Mouse (Mus musculus) heart, adult 2 months (tissue): ENCODE results near the gene Mef2c.

ENCODE experiments used
- CTCF ChIP-seq: fragments of 200-600 bp; IDR thresholded peaks from 2 replicates; pipeline ENCODE4 v1.8.1; 2022; ENCODE audit warnings: antibody characterized with exemption, mild to moderate bottlenecking, moderate library complexity
- EP300 ChIP-seq: fragments of 200-500 bp; IDR thresholded peaks from 2 replicates; pipeline ENCODE4 v1.6.1; 2011; ENCODE audit warnings: low read depth, low read length, control low read depth; ENCODE audit not compliant: insufficient read depth
- POLR2A ChIP-seq: fragments of 200-500 bp; IDR thresholded peaks from 2 replicates; pipeline ENCODE4 v1.6.1; 2011; ENCODE audit warnings: mild to moderate bottlenecking, low read depth, low read length, control low read depth; ENCODE audit not compliant: insufficient read depth

DNA sequence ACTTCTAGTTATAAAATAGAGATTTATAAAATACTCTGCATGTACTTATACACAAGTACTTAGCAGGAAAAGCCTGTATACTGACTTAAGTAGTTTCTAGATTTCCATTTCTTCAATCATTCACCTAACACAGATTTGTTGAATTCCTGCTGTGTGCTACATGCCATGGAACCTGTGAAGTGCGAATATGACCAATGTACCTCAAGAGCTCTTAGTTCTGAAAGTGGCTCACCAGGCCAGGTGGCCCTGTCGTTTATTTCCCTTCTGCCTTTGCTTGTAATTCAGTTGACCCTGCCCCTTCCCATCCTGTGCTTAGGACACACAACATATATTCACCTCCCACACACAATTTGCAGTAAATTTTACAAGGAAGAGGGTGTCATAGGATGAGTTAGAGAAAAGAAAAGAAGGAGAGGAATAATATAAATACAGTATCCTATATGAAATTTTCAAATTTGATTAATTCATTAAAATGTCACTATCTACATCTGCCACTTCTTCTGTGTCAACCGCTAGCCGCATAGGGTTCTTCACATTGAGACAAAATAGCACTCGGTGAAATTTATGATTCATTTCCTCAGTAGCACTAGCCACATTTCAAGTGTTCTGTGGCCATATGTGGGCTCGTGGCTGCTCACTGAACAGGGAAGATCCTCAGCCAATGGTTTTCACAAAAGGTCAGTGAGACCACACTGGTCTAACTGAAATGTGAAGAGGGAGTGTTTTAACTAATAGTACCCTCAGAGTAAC, 93.3 kb downstream of the Mef2c start:
- no peak for TF ChIP-seq POLR2A
- no peak for TF ChIP-seq CTCF
- TF ChIP-seq EP300: no peak
